Mouse (Mus musculus): ENCODE data around the gene Bbof1. TPM values are rescaled to one million over a fixed set of nuclear protein-coding genes. Genes with fewer than 3 reads are reported as not detected.

Bbof1 gene
- total RNA-seq, 2 experiments from 2014 or later, result 8.4 to 10.1 TPM

GRCm38 (mm10) chr12:84461416-84461815 lies 52.5 kb downstream of the Bbof1 start:
- DNase-seq (ENCODE audit: low spot score in 2 of 2), result no peak

GRCm38 (mm10) chr12:84462856-84463255 lies 54.0 kb downstream of the Bbof1 start:
- DNase-seq (ENCODE audit: low spot score in 2 of 2), result no peak

GRCm38 (mm10) chr12:84468701-84469100 lies 59.8 kb downstream of the Bbof1 start:
- DNase-seq (ENCODE audit: low spot score in 2 of 2), result peak in 1 of 2 experiments; percentile 75

GRCm38 (mm10) chr12:84478937-84479336 lies 70.1 kb downstream of the Bbof1 start:
- no peak for DNase-seq (ENCODE audit: low spot score in 2 of 2)

- DNase-seq (ENCODE audit: low spot score in 2 of 2), result no peak
These were observed 72.4 kb downstream of the Bbof1 start for GRCm38 (mm10) chr12:84481251-84481650.

GRCm38 (mm10) chr12:84482778-84483585 lies 74.1 kb downstream of the Bbof1 start:
- no peak for DNase-seq (ENCODE audit: low spot score in 2 of 2)

GRCm38 (mm10) chr12:84487324-84488056 lies 78.6 kb downstream of the Bbof1 start:
- peak in 1 of 2 experiments; percentile 26 for DNase-seq (ENCODE audit: low spot score in 2 of 2)

Other genes starting within 250 kb of the Bbof1 start
- gene Elmsan1, start 190.2 kb upstream of the Bbof1 start, total RNA-seq (2021), result 10 to 100 TPM; 26.9 to 31.3 TPM
- 10 to 100 TPM; 38.7 to 41.7 TPM for gene Ptgr2, start 123.8 kb upstream of the Bbof1 start, total RNA-seq (2021)
- gene Zfp410, start 92.2 kb upstream of the Bbof1 start, total RNA-seq (2021), result 10 to 100 TPM; 34.2 to 37.1 TPM
- 10 to 100 TPM; 21.2 to 22.7 TPM for gene Coq6, start 47.4 kb upstream of the Bbof1 start, total RNA-seq (2021)
- 10 to 100 TPM; 12.4 to 13.0 TPM for gene Fam161b, start 47.2 kb upstream of the Bbof1 start, total RNA-seq (2021)
- gene Entpd5, start within 50 bp of the Bbof1 start, total RNA-seq (2021), result 10 to 100 TPM; 21.5 to 26.1 TPM
- gene Rnf113a2, start 8.1 kb downstream of the Bbof1 start, total RNA-seq (2021), result 10 to 100 TPM; 12.5 to 15.3 TPM
- gene Aldh6a1, start 41.9 kb downstream of the Bbof1 start, total RNA-seq (2021), result 10 to 100 TPM; 58.8 to 59.6 TPM
- 10 to 100 TPM; 26.8 to 28.6 TPM for gene Lin52, start 42.4 kb downstream of the Bbof1 start, total RNA-seq (2021)
- gene Vsx2, start 160.7 kb downstream of the Bbof1 start, total RNA-seq (2021), result under 1 TPM; 0.23 to 0.27 TPM
- gene Abcd4, start 208.3 kb downstream of the Bbof1 start, total RNA-seq (2021), result 10 to 100 TPM; 12.7 to 13.4 TPM
- gene Vrtn, start 231.9 kb downstream of the Bbof1 start, total RNA-seq (2021), result not detected

Data from layer of hippocampus, adult 18-20 months (tissue).